Mouse (Mus musculus) heart, postnatal 0 days (tissue): ENCODE results near the gene Lpar3. TPM values are rescaled to one million over a fixed set of nuclear protein-coding genes. Genes with fewer than 3 reads are reported as not detected.

Experiments used
- ATAC-seq: fragments of 200-750 bp; cut with Nextera tagmentation; 2 replicates; pipeline ENCODE4 v1.8.0; 2017; ENCODE audit warnings: low read depth, moderate number of reproducible peaks, moderate library complexity; ENCODE audit not compliant: insufficient read depth
- DNase-seq: peaks from one replicate; pipeline ENCODE4 v3.0.0-alpha.2; 2016; ENCODE audit warnings: low spot score
- H3K27ac ChIP-seq: fragments of 300-500 bp; sonication (generic); 2 replicates; pipeline ENCODE4 v1.5.1; 2014; ENCODE audit warnings: low read depth, mild to moderate bottlenecking
- H3K27me3 ChIP-seq: fragments of 300-500 bp; sonication (generic); 2 replicates; pipeline ENCODE4 v1.6.1; 2014; ENCODE audit warnings: low read length, mixed read lengths; ENCODE audit not compliant: control insufficient read depth, insufficient read depth
- H3K36me3 ChIP-seq: fragments of 300-500 bp; sonication (generic); replicated peaks from 2 replicates; pipeline ENCODE4 v1.6.1; 2014; ENCODE audit warnings: low read length, mixed read lengths; ENCODE audit not compliant: control insufficient read depth, insufficient read depth
- H3K4me1 ChIP-seq: fragments of 300-500 bp; sonication (generic); 2 replicates; pipeline ENCODE4 v1.6.1; 2014; ENCODE audit warnings: antibody characterized with exemption; ENCODE audit not compliant: control insufficient read depth, insufficient read depth
- H3K4me2 ChIP-seq: fragments of 300-500 bp; sonication (generic); 2 replicates; pipeline ENCODE4 v1.6.1; 2014; ENCODE audit warnings: low read depth, mild to moderate bottlenecking, low read length, moderate library complexity
- H3K4me3 ChIP-seq: fragments of 300-500 bp; sonication (generic); 2 replicates; pipeline ENCODE4 v1.5.1; 2014; ENCODE audit warnings: low read depth, low read length
- H3K9ac ChIP-seq: fragments of 300-500 bp; sonication (generic); replicated peaks from 2 replicates; pipeline ENCODE4 v1.6.1; 2014; ENCODE audit warnings: low read depth, low read length, mixed read lengths
- H3K9me3 ChIP-seq: fragments of 300-500 bp; sonication (generic); replicated peaks from 2 replicates; pipeline ENCODE4 v1.6.1; 2016; ENCODE audit warnings: low read length; ENCODE audit not compliant: control insufficient read depth
- CTCF ChIP-seq: IDR thresholded peaks from 2 replicates; pipeline ENCODE4 v1.5.1; 2016; ENCODE audit warnings: antibody characterized with exemption, control low read depth, low read depth
- EP300 ChIP-seq: IDR thresholded peaks from 2 replicates; pipeline ENCODE4 v1.6.1; 2016; ENCODE audit warnings: antibody characterized with exemption, low read depth
- WGBS: fragments of 180-500 bp; shearing (Covaris S2); extraction: QIAGEN DNeasy Blood & Tissue Kit; methylation state at CpG from one replicate; pipeline ENCODE4 v1.1.7; 2014; 5-methylcytosine and 5-hydroxymethylcytosine counted together
- polyA plus RNA-seq: library from polyadenylated mRNA; unstranded; fragments of >200 nt; fragmentation: Nextera tagmentation; extraction: Ambion mirVana; gene quantifications from 2 replicates; pipeline ENCODE4 v1.2.1, GENCODE M21; 2015
- total RNA-seq: library from RNA; depleted of rRNA; stranded (reverse); fragments of >200 nt; gene quantifications from 2 replicates; pipeline ENCODE4 v1.2.3, GENCODE M21; 2014; ENCODE audit warnings: low replicate concordance

Lpar3 gene
- total and polyA plus RNA-seq, 2 experiments from 2014 or later: 34.4 to 38.9 TPM

DNA sequence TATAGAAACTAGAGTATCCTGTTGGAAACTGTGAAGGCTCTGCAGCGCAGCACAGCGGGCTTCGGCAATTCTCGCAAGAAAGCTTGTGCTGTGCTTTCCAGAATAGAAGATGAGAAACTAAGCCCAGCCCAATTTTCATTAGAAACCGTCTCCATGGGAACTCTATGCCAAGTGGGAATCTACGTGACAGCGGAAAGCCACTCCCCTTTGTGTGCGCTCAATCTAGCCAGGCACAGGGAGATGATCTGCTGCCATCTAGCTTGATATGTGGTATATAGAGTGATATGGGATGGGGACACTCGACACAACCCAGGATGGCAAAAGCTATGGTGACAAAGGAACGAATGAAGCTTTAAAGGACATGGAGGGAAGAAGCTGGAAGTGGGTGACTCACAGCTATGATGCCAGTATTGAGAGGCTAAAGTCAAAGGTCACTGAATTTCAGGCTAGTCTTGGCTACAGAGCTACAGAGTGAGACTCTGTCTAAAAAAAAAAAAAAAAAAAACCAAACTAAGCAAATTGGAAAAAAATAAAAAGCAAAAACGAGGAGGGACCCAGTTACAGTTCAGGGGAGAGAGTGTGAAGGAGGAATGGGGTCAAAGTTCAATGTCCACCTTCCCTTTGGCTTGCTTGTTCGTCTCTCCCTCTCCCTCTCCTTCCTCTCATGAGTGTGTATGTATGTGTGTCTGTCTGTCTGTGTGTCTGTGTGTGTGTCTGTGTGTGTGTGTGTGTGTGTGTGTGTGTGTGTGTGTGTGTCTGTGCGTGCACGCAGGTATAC, 47.5 kb downstream of the Lpar3 start:
- TF ChIP-seq EP300: no peak
- 0 out of 2 replicates have a peak, but pooled peaks have one; percentile 0 for TF ChIP-seq CTCF
- H3K36me3 ChIP-seq: 0 out of 2 replicates have a peak, but pooled peaks cover 3% of the 10 kb centered on the region
- no peaks in the 10 kb centered on the region for H3K27me3 ChIP-seq
- no peak overlapping the region for H3K27ac ChIP-seq
- H3K4me2 ChIP-seq: no peak overlapping the region
- no peaks in the 10 kb centered on the region for H3K9me3 ChIP-seq
- ATAC-seq: no peak; the same call in 1 of the 2 replicates
- no peak overlapping the region for H3K4me3 ChIP-seq
- no peak for DNase-seq
- WGBS: 81% methylated on average over 14 of the region's 14 CpGs
- no peak overlapping the region for H3K9ac ChIP-seq
- H3K4me1 ChIP-seq: peaks cover 1% of the 10 kb centered on the region

- ATAC-seq (no peak), DNase-seq (no peak)
- H3K27ac ChIP-seq: peak overlapping the region; percentile 64
- WGBS: 41% methylated on average over 5 of the region's 5 CpGs
- peaks cover 49% of the 10 kb centered on the region for H3K4me1 ChIP-seq
- H3K27me3 ChIP-seq: no peaks in the 10 kb centered on the region
- H3K36me3 ChIP-seq: no peaks in the 10 kb centered on the region
- TF ChIP-seq EP300 (no peak), CTCF (no peak)
- no peaks in the 10 kb centered on the region for H3K9me3 ChIP-seq
- H3K9ac ChIP-seq: no peak overlapping the region
- no peak overlapping the region for H3K4me2 ChIP-seq
- no peak overlapping the region for H3K4me3 ChIP-seq
Observed at GRCm38 (mm10) chr3:146274503-146274902, 53.7 kb downstream of the Lpar3 start.

DNA sequence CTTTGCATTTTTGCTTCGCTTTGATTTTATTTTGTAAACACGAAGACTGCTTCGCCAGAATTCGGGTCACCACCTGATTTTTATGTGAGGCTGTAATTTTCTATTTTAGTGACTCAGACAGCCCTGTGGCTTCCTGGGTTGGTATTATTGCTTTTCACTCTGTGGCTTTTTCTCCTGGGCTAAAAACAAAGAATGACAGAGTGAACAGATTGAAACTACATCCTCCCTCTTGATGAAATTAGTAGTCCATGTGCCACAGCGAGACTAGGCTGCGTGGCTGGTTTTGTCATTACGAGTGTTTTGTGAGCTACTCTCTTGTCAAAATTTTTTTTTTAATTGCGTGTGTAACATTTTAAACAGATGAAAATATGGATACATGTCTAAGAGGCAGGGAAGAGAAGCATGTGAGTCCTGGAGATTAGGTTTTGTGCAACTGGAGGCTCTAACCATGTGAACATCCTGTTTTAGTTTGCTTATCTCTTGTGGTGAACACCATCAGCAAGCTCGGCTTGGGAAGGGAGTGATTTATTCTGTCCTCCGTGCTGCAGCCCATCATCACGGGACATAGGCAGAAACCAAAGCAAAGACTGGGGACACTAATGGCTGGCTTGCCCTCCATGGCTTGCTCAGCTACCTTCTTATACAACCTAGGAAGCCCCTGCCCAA, 54.7 kb downstream of the Lpar3 start:
- ATAC-seq: no peak
- Histone ChIP-seq H3K27me3 (no peaks in the 10 kb centered on the region), H3K4me2 (no peak overlapping the region), H3K36me3 (no peaks in the 10 kb centered on the region), H3K4me1 (peaks cover 55% of the 10 kb centered on the region), H3K9ac (no peak overlapping the region), H3K27ac (peak overlapping the region; percentile 87), H3K4me3 (no peak overlapping the region), H3K9me3 (no peaks in the 10 kb centered on the region)
- peak; percentile 25 for DNase-seq
- WGBS: 36% methylated on average over 11 of the region's 11 CpGs
- TF ChIP-seq CTCF (no peak), EP300 (no peak)

DNA sequence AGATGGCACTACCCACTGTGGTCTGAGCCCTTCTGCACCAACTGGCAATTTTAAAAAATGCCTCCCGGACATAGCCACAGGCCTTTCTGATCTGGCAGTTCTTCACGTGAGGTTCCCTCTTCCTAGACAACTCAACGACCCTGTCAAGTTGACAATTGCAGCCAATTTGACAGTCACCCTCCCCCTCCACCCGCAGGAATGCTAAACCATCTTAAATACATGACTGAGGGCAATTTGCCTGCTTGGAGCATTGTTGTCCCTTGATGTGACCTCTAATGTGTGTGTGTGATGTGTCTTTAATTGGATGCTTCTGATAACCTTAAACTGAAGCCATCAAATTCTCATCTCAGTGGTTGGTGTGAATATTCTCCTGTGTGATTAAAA, 55.3 kb downstream of the Lpar3 start:
- Histone ChIP-seq H3K9me3 (no peaks in the 10 kb centered on the region), H3K36me3 (no peaks in the 10 kb centered on the region), H3K4me3 (no peak overlapping the region), H3K9ac (no peak overlapping the region), H3K27me3 (no peaks in the 10 kb centered on the region), H3K4me2 (no peak overlapping the region), H3K27ac (peak overlapping the region; percentile 87), H3K4me1 (peaks cover 58% of the 10 kb centered on the region)
- no peak for ATAC-seq
- WGBS: 22% methylated on average over 4 of the region's 4 CpGs
- peak; percentile 40 for DNase-seq
- TF ChIP-seq EP300: no peak
- no peak for TF ChIP-seq CTCF

DNA sequence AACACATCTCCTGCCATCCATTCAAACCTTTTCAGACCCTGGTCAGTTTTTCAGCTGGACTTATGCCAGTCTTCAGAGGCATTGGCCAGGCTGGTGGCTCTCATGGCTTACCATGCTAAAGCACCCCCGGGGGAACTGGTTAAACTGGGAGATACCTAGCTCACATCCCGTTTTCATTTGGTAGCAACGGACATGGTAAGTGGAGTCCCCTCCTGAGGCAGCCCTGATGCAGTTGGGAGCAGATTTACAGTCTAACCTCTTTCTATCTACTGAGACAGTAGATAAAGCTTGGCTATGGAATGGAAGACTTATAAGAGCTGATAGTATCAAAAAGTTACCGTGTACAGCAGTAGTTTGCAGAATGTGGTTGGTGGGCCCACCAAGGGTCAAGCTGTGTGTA, 56.2 kb downstream of the Lpar3 start:
- Histone ChIP-seq H3K4me1 (peaks cover 58% of the 10 kb centered on the region), H3K9me3 (no peaks in the 10 kb centered on the region), H3K36me3 (no peaks in the 10 kb centered on the region), H3K27ac (peak overlapping the region; percentile 87), H3K9ac (no peak overlapping the region), H3K27me3 (no peaks in the 10 kb centered on the region), H3K4me3 (no peak overlapping the region), H3K4me2 (no peak overlapping the region)
- 76% methylated on average over 4 of the region's 4 CpGs for WGBS
- no peak for ATAC-seq
- no peak for DNase-seq
- TF ChIP-seq CTCF (no peak), EP300 (no peak)
